Mouse (Mus musculus) lung, postnatal 36 days (tissue): ENCODE results near the gene Syne2.

Source experiments
- DNase-seq: peaks from one replicate; pipeline ENCODE4 v3.0.0; 2022; ENCODE audit warnings: mixed read lengths

Gene Syne2

GRCm38 (mm10) chr12:75817959-75818452 is at the start of gene Syne2:
Gene Syne2 (plus strand): TSS chr12:75818134.
- peak; percentile 89 for DNase-seq

DNA sequence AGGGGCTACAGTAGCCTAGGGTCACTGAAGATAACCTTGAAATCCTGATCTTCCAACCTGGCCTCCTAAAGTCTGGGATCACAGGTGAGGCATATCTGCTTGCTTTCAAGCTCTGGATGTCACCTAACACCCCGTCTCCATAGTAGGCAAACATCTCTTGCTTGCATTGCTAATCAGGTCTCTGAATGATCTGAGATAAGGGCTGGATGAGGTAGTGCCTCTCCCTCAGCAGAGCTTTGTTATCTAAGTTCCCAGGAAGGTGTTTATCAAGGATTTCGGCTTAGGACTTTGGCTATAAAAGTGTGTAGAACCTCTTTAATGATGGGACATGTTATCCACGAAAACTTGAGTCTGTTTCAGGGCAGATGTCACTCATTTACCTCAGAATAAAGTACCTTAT is 46.5 kb upstream of the Syne2 start:
- no peak for DNase-seq

DNA sequence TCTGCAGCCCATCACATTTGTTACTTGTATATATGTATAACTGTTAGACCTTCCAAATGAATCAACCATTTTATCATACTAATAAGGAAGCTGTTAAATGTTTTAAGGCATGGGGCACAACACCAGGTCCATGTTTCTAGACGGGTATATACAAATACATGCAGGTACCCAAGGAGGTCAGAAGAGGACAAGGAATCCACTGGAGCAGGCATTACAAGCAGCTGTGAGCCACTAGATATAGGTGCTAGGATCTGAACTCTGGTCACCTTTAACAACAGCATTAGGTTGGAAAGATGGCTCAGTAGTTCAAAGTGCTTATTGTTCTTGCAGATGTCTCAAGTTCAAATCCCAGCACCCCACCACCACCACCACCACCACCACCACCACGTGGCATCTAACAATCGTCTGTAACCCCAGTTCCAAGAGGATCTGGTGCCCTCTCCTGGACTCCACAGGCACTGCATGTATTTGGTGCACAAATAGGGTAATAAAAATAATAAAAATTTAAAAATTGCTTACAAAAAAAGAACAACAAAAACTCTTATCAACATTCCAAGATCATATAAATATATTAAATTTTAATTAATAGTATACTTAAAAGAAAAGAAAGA is 45.4 kb upstream of the Syne2 start:
- peak; percentile 84 for DNase-seq

GRCm38 (mm10) chr12:75781445-75781844 is 36.5 kb upstream of the Syne2 start:
- DNase-seq: no peak

DNA sequence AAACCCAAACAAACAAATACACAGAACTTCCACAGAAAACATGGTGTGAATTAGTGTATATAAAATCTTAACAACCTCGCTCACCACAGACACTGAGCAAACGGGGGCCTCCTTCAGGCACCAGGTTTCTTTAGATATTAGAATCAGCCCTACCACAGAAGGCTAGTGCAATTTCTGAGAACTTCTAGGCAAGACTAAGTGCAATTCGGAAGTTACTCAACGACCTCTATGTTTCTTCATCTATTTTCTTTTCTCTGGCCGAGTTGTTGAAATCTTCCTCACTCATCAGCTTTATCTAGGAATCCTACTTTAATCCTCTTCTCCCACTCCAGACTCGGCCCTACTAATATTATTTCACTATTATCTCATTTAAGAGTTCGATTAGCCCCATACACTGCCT is 35.9 kb upstream of the Syne2 start:
- peak; percentile 7 for DNase-seq

DNA sequence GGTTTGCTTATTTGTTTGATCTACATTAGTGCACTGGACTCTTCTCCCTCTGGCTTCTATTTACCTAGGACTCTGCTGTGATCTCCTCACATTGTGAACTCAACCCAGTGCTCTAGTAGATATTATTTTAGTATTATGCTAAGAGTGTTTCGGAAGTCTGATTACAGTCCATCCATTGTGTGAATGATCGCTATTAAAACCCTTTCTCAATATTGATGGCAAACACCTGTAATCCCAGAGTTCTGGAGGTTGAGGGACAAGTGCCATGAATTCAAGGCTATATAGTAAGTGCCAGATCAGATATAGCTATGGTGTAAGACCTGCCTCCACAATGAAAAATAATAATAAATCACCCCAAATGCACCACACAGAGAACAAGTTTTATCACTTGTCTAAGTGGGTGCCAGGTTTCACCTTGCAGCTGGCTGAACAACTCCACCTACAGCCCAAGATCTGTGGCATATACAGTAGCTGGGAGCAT is 33.6 kb upstream of the Syne2 start:
- DNase-seq: no peak

DNA sequence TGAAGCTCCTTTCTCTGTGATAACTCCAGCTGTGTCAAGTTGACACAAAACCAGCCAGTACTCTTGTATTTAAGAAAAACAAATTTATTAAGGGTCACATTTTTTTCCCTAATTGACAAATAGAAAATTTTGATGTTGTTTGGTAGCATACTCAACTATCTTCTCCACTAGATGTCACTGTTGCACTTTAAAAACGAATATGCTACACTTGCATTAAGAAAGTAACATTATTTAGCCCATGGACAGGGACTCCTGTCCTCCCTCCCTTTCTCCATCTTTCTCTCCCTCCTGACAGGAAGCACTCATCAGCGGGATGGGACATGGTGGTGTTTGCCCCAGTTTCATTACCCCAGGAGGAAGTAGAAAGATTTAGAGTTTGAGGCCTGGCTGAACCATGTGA is 31.3 kb upstream of the Syne2 start:
- DNase-seq: peak; percentile 67

GRCm38 (mm10) chr12:75789451-75789850 is 28.5 kb upstream of the Syne2 start:
- DNase-seq: peak; percentile 19

DNA sequence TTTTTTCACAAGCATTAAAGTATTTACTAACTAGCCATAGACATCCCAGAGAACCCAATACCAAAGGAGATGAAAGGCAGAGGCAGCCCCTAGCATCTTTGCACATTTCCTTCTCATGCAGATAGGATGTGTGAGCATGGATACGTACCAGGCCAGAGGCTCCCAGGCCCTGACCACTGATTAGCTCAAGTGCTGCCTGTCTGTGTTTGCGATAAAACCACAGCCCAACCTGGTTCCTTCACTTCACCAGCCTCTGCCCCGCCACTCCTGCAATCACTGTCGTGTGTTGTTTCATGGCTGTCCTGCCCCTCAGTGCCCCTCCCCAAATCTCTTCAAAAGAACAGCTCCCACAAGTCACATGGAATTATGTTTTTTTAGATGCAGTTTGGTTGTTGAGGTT is 23.4 kb upstream of the Syne2 start:
- DNase-seq: no peak

- peak; percentile 69 for DNase-seq
Measured at GRCm38 (mm10) chr12:75796510-75796909, 21.4 kb upstream of the Syne2 start.

GRCm38 (mm10) chr12:75806281-75806680 is 11.7 kb upstream of the Syne2 start:
- DNase-seq: no peak

GRCm38 (mm10) chr12:75813766-75814165 is 4.2 kb upstream of the Syne2 start:
- DNase-seq: no peak

GRCm38 (mm10) chr12:75814551-75814950 is 3.4 kb upstream of the Syne2 start:
- no peak for DNase-seq

DNA sequence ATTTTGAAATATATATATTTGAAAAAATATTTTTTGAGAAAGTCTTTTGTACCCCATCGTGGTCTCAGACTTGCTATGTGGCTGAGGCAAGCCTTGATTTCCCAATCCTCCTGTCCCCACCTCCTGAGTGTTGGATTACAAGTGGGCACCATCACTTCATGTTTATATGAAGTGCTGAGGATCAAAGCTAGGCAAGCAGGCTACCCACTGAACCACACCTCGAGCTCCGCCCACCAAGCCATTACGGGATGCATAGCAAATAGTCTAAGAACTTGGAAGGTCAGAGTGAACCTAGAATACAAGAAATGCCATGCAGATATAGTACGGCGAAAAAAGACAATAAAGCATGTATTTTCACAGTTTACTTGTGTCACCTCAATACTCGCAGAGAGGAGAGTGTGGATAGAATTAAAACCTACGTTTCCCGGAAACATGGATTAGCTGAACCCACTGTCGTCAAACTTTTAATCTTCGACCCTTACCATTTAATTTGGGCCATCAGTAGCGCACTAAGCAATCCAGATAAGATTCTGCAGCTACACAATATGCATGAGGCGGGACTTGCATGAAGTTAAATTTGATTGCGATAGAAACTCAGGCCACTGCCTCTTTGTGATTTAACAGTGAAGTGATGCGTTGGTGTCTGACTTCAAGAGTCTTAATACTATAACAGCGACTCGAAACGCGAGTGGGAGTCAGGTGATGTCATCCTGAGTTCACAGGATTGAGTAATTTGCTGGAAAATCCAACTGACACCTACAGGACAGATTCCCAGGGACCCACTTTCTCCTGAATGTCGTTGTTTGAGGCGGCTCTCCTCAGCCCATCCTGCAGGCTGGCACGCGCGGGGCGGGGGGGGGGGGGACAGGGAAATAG is 715 bp upstream of the Syne2 start:
- DNase-seq: peak; percentile 54

DNA sequence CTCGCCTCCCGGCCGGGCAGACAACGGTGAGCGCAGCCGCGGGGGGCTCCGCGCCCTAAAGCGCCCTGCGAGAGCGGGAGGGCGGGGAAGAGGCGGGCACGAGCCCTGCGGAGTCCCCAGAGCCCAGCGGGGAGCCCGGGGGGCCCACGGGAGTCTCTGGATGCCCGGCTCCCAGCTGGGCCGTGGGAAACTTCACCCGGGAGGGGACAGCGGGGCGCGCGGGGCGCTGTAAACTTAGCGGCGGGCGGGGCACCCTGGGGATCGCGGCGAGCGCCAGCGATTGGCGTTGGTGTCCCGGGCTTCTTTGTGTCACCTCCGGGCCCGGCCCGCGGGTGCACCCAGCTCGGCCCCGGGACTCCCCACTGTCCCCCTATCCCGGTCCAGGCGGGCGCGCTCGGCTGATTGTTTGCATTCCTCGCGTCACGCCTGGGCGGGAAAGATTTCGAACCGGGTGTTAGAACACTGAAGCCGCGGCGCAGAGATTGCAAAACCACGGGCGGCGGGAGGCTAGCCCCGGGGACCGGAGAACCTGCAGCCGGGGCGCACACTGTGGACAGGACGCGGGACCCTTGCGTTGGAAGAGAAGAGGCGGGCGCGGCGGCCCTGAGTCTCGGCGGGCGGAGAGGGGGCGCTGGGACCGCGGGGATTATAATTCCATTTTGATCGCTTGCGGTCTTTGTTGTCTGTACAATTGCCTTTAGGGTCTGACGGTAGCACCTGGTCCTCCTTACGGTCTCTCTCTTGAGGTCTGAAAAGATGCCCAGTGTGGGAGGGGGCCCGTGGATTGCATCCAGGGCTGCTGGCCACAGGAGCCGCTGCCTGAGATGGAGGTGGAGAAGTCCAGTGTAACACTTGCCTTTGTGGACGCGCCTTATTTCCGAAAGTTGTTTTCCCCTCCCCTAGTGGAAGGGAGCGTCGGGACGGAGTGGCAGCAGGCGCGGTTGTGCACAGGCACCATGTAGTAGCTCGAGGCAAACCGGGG is 810 bp downstream of the Syne2 start:
- DNase-seq: peak; percentile 88

GRCm38 (mm10) chr12:75819481-75819880 is 1.5 kb downstream of the Syne2 start:
- no peak for DNase-seq

- DNase-seq: no peak
Measured at GRCm38 (mm10) chr12:75820216-75820615, 2.3 kb downstream of the Syne2 start.

GRCm38 (mm10) chr12:75822122-75822521 is 4.2 kb downstream of the Syne2 start:
- DNase-seq: no peak

- no peak for DNase-seq
Measured at GRCm38 (mm10) chr12:75823475-75823874, 5.5 kb downstream of the Syne2 start.

GRCm38 (mm10) chr12:75825458-75825857 is 7.5 kb downstream of the Syne2 start:
- no peak for DNase-seq

DNA sequence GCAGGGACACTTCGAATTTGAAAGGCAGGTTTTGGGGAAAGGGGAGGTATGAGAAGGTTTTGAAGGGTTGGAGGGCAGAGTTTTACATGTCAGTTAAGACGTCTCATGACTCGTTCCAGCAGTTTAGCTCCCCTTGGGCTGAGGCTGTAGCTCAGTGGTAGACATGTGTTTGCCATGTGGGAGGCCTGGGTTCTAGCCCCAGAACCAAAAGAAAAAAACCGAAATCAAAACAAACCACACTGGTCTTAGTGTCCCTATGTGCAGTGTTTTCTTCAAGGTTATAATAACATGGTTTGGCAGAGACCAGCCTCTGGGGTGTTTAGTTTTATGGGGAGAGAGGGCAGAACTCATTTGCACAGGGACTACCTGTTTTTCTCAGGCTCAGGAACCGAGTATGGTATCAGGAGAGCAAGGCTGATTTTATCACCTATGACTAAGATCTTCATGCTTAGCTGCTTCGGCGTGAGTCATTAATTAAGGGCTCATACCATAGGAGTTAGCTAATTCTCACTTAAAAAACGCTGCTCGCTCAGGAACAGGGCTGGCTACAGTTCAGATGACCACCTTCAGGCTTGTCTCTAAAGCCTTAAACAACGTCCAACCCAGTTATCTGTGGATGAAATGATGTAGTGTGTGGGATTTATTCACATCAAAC is 8.9 kb downstream of the Syne2 start:
- DNase-seq: no peak

- DNase-seq: no peak
Measured at GRCm38 (mm10) chr12:75827751-75828150, 9.8 kb downstream of the Syne2 start.
